Mouse (Mus musculus) lung, embryonic 16.5 days (tissue): ENCODE measurements around the gene Samd3. TPM values are rescaled to one million over a fixed set of nuclear protein-coding genes. Genes with fewer than 3 reads are reported as not detected.

ENCODE experiments used
- ATAC-seq: fragments of 200-750 bp; cut with Nextera tagmentation; 2 replicates; pipeline ENCODE4 v1.8.0; 2017; ENCODE audit warnings: low read depth, mild to moderate bottlenecking, moderate library complexity
- H3K27ac ChIP-seq: fragments of 300-500 bp; sonication (generic); 2 replicates; pipeline ENCODE4 v1.5.1; 2014; ENCODE audit warnings: mild to moderate bottlenecking, control low read depth, low read length
- H3K27me3 ChIP-seq: fragments of 300-500 bp; sonication (generic); 2 replicates; pipeline ENCODE4 v1.6.1; 2014; ENCODE audit warnings: low read depth, low read length, mixed read lengths; ENCODE audit not compliant: control insufficient read depth, insufficient read depth
- H3K36me3 ChIP-seq: fragments of 300-500 bp; sonication (generic); 2 replicates; pipeline ENCODE4 v1.6.1; 2014; ENCODE audit warnings: low read length; ENCODE audit not compliant: control insufficient read depth, insufficient read depth
- H3K4me1 ChIP-seq: fragments of 300-500 bp; sonication (generic); replicated peaks from 2 replicates; pipeline ENCODE4 v1.6.1; 2014; ENCODE audit warnings: low read length, mixed read lengths; ENCODE audit not compliant: control insufficient read depth, insufficient read depth
- H3K4me2 ChIP-seq: fragments of 300-500 bp; sonication (generic); 2 replicates; pipeline ENCODE4 v1.6.1; 2014; ENCODE audit warnings: low read depth, low read length, control low read depth
- H3K4me3 ChIP-seq: fragments of 300-500 bp; sonication (generic); 2 replicates; pipeline ENCODE4 v1.5.1; 2014; ENCODE audit warnings: mild to moderate bottlenecking, low read length, control low read depth
- H3K9ac ChIP-seq: fragments of 300-500 bp; sonication (generic); 2 replicates; pipeline ENCODE4 v1.6.1; 2014; ENCODE audit warnings: low read length, control low read depth
- H3K9me3 ChIP-seq: fragments of 300-500 bp; sonication (generic); 2 replicates; pipeline ENCODE4 v1.6.1; 2016; ENCODE audit warnings: low read length; ENCODE audit not compliant: control insufficient read depth
- whole genome bisulfite sequencing: fragments of 180-500 bp; shearing (Covaris S2); extraction: QIAGEN DNeasy Blood & Tissue Kit; methylation state at CpG from one replicate; pipeline ENCODE4 v1.1.7; 2014; 5-methylcytosine and 5-hydroxymethylcytosine counted together
- polyA plus RNA-seq: library from polyadenylated mRNA; unstranded; fragments of >200 nt; fragmentation: Nextera tagmentation; extraction: Ambion mirVana; gene quantifications from 2 replicates; pipeline ENCODE4 v1.2.1, GENCODE M21; 2015

The Samd3 gene
- polyA plus RNA-seq, 1 experiment from 2014 or later = 0.49 TPM

GRCm38 (mm10) chr10:26232071-26232653, 2.7 kb downstream of the Samd3 start:
- WGBS = 50% methylated on average over 3 of the region's 3 CpGs
- ATAC-seq = peak; percentile 83
- H3K9me3 ChIP-seq = no peaks in the 10 kb centered on the region
- H3K4me2 ChIP-seq = no peak overlapping the region
- H3K27me3 ChIP-seq = no peaks in the 10 kb centered on the region
- no peak overlapping the region for H3K4me3 ChIP-seq
- H3K9ac ChIP-seq = no peak overlapping the region
- peak overlapping the region; percentile 39; the same call in 1 of the 2 replicates for H3K27ac ChIP-seq
- H3K36me3 ChIP-seq = no peaks in the 10 kb centered on the region
- no peaks in the 10 kb centered on the region for H3K4me1 ChIP-seq

DNA sequence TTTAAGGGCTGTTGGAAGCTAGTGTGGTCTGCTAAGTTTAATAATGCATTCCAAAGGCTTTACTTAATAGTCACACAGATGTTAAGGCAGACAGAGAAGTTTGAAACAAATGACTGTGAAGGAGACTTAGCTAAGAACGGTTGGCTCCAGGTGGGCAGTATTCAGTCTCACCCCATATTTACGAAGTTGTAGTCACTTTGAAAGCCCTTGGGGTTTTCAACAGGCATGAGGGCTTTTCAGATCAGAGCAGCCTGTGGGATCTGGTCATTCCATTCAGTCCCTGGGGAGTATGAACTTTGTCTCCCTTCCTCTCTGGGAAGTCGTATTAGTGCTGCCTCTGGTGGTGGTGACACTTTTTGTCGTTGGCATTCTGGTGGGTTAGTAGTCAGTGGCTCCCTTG, 9.1 kb downstream of the Samd3 start:
- Histone ChIP-seq H3K4me1 (no peaks in the 10 kb centered on the region; the same call in 1 of the 2 replicates), H3K9me3 (no peaks in the 10 kb centered on the region), H3K27ac (peak overlapping the region; percentile 43), H3K4me2 (no peak overlapping the region), H3K9ac (no peak overlapping the region), H3K27me3 (no peaks in the 10 kb centered on the region), H3K36me3 (no peaks in the 10 kb centered on the region), H3K4me3 (no peak overlapping the region)
- ATAC-seq = peak; percentile 62
- WGBS = 19% methylated on average over 4 of the region's 4 CpGs

DNA sequence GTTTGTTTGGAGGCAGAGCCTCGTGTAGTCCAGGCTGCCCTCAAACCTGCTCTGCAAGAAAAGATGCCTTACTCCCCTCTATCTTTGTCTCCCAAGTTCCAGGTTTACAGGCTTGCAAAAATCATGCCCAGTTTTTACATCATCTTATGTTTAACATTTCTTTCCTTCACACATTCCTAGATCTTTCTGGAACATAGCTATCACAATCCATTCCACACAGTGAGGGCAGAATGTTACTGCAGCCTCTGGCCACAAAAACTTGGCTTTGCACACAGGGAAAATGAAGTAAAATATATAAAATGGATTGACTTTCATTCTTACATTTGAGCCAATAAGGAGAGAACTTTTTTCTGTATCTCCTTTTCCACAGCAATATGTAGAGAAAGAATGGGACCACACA, 9.6 kb downstream of the Samd3 start:
- Histone ChIP-seq H3K9ac (no peak overlapping the region), H3K4me3 (no peak overlapping the region), H3K36me3 (no peaks in the 10 kb centered on the region), H3K27me3 (no peaks in the 10 kb centered on the region), H3K9me3 (no peaks in the 10 kb centered on the region), H3K27ac (peak overlapping the region; percentile 43), H3K4me2 (no peak overlapping the region), H3K4me1 (no peaks in the 10 kb centered on the region; the same call in 1 of the 2 replicates)
- 12% methylated on average over 1 of the region's 1 CpGs for WGBS
- peak; percentile 89 for ATAC-seq

- Histone ChIP-seq H3K9me3 (no peaks in the 10 kb centered on the region), H3K9ac (no peak overlapping the region), H3K4me1 (no peaks in the 10 kb centered on the region; the same call in 1 of the 2 replicates), H3K27me3 (no peaks in the 10 kb centered on the region), H3K4me3 (no peak overlapping the region), H3K4me2 (no peak overlapping the region), H3K36me3 (no peaks in the 10 kb centered on the region), H3K27ac (no peak overlapping the region)
- ATAC-seq = no peak
- 88% methylated on average over 3 of the region's 3 CpGs for WGBS
Measured at GRCm38 (mm10) chr10:26243203-26243602, 13.7 kb downstream of the Samd3 start.

DNA sequence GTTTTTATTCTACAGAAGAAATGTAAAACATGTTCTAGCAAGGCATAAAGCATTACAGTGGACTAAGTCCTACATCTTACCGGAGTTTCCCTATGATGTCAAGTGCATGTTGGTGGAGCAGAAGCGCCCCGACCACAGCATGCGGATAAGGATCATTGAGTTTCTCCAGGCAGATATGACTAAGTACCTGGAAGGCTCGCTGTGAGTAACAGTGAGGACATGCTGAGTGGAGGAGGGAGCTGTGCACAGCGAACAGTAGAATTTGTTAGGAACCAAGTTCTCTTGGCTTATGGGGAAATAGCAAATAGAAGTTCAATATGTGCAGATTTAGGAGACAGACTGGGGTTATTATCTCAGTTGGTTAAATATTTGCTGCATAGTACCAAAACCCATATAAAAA, 15.0 kb downstream of the Samd3 start:
- no peak overlapping the region for H3K4me2 ChIP-seq
- H3K9ac ChIP-seq = no peak overlapping the region
- no peak overlapping the region for H3K4me3 ChIP-seq
- WGBS = 74% methylated on average over 6 of the region's 6 CpGs
- ATAC-seq = no peak
- H3K27me3 ChIP-seq = no peaks in the 10 kb centered on the region
- no peak overlapping the region for H3K27ac ChIP-seq
- no peaks in the 10 kb centered on the region for H3K4me1 ChIP-seq
- H3K9me3 ChIP-seq = no peaks in the 10 kb centered on the region
- H3K36me3 ChIP-seq = no peaks in the 10 kb centered on the region

- no peaks in the 10 kb centered on the region for H3K36me3 ChIP-seq
- no peak overlapping the region for H3K9ac ChIP-seq
- no peak overlapping the region for H3K27ac ChIP-seq
- no peaks in the 10 kb centered on the region for H3K27me3 ChIP-seq
- H3K9me3 ChIP-seq = no peaks in the 10 kb centered on the region
- no peak overlapping the region for H3K4me3 ChIP-seq
- ATAC-seq = no peak
- H3K4me2 ChIP-seq = no peak overlapping the region
- H3K4me1 ChIP-seq = no peaks in the 10 kb centered on the region
- 68% methylated on average over 7 of the region's 7 CpGs for WGBS
Measured at GRCm38 (mm10) chr10:26249426-26250165, 20.1 kb downstream of the Samd3 start.

DNA sequence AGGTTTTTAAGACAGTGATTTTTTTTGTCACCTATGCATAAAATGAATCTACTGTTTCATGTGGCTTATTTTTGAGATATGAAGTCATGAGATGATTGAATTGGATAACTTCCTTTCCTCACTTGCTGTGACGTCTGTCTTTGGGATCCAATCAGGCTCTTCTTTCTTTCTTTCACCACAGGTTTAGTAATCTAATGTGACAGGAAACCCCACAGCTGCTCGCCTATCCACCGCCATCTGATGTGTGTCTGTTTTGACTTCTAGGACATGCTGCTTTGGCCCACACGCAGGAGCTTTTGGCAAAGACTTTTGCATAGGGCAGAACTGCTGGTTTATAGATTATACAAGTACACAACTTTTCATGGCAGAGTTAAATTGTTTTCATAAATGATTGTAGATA, 30.4 kb downstream of the Samd3 start:
- H3K9me3 ChIP-seq = no peaks in the 10 kb centered on the region
- H3K4me1 ChIP-seq = no peaks in the 10 kb centered on the region; the same call in 1 of the 2 replicates
- no peaks in the 10 kb centered on the region for H3K36me3 ChIP-seq
- WGBS = 42% methylated on average over 4 of the region's 4 CpGs
- no peaks in the 10 kb centered on the region for H3K27me3 ChIP-seq
- ATAC-seq = peak; percentile 75
- no peak overlapping the region for H3K9ac ChIP-seq
- H3K27ac ChIP-seq = no peak overlapping the region
- H3K4me3 ChIP-seq = no peak overlapping the region
- H3K4me2 ChIP-seq = no peak overlapping the region

- Histone ChIP-seq H3K9ac (no peak overlapping the region), H3K4me1 (no peaks in the 10 kb centered on the region), H3K4me2 (no peak overlapping the region), H3K27me3 (no peaks in the 10 kb centered on the region), H3K27ac (no peak overlapping the region), H3K9me3 (no peaks in the 10 kb centered on the region), H3K36me3 (no peaks in the 10 kb centered on the region), H3K4me3 (no peak overlapping the region)
- 52% methylated on average over 3 of the region's 3 CpGs for WGBS
- peak; percentile 57; the same call in 1 of the 2 replicates for ATAC-seq
Measured at GRCm38 (mm10) chr10:26263744-26264459, 34.4 kb downstream of the Samd3 start.

DNA sequence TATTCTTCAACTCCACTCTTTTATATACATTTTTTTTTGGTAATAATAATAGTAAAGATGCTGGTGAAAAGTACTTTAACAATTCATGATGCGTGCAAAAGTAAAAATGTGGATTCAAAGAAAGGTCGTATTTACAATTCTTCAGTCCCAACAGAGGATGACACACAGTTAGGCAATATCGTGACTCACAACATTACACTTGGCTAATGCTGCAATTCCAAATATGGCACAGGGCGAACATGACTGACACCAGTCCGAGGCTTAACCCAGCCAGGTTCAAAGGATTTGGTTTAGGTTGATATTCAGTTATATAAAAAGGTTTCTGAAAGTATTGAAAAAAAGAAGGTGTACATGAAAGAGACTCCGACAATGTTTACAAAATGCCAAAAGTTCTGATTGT, 45.9 kb downstream of the Samd3 start:
- no peaks in the 10 kb centered on the region for H3K4me1 ChIP-seq
- no peaks in the 10 kb centered on the region for H3K27me3 ChIP-seq
- ATAC-seq = no peak
- 88% methylated on average over 6 of the region's 6 CpGs for WGBS
- H3K9ac ChIP-seq = no peak overlapping the region
- no peak overlapping the region for H3K27ac ChIP-seq
- H3K4me2 ChIP-seq = no peak overlapping the region
- H3K36me3 ChIP-seq = peaks cover 30% of the 10 kb centered on the region
- H3K9me3 ChIP-seq = no peaks in the 10 kb centered on the region
- no peak overlapping the region for H3K4me3 ChIP-seq
